Mouse (Mus musculus): ENCODE measurements around the gene G6pd2. TPM values are rescaled to one million over a fixed set of nuclear protein-coding genes. Genes with fewer than 3 reads are reported as not detected.
A peak's percentile ranks its signal among the peaks of the same experiment; 100 is the strongest.

The G6pd2 gene
- total RNA-seq (2014; rRNA removed) (not detected in 2 replicates), polyA plus RNA-seq (2015; fragmentation: Nextera tagmentation; extraction: Ambion mirVana) (not detected in 2 replicates)

GRCm38 (mm10) chr5:61808516-61808915, at the start of gene G6pd2:
TSS of gene G6pd2 (plus strand) at chr5:61808816.
- Histone ChIP-seq H3K4me2 (ENCODE audit: low read depth) (no peak within 1 kb of the TSS), H3K27ac (ENCODE audit: low read depth, low read length) (no peak within 1 kb of the TSS), H3K9ac (no peak within 1 kb of the TSS), H3K27me3 (ENCODE audit: insufficient read depth, low read length) (no peaks in the 10 kb centered on the region), H3K9me3 (ENCODE audit: low read length) (peaks cover 10% of the 10 kb centered on the region; the same call in 1 of the 2 replicates), H3K4me1 (ENCODE audit: insufficient read depth) (no peaks in the 10 kb centered on the region), H3K4me3 (ENCODE audit: low read depth, low read length) (no peak within 1 kb of the TSS), H3K36me3 (ENCODE audit: insufficient read depth) (no peaks in the 10 kb centered on the region)
- DNase-seq: no peak
- 92% methylated on average over 2 of the region's 2 CpGs for WGBS
- TF ChIP-seq CTCF (IDR thresholded peaks at IDR 0.05; ENCODE audit: low read depth): no peak
- no peak for ATAC-seq

- Histone ChIP-seq H3K9ac (no peak overlapping the region), H3K27me3 (ENCODE audit: insufficient read depth, low read length) (no peaks in the 10 kb centered on the region), H3K9me3 (ENCODE audit: low read length) (no peaks in the 10 kb centered on the region; the same call in 1 of the 2 replicates), H3K4me1 (ENCODE audit: insufficient read depth) (no peaks in the 10 kb centered on the region), H3K27ac (ENCODE audit: low read depth, low read length) (no peak overlapping the region), H3K4me3 (ENCODE audit: low read depth, low read length) (no peak overlapping the region), H3K4me2 (ENCODE audit: low read depth) (no peak overlapping the region), H3K36me3 (ENCODE audit: insufficient read depth) (no peaks in the 10 kb centered on the region)
- DNase-seq (no peak), ATAC-seq (no peak)
- WGBS: 70% methylated on average over 1 of the region's 1 CpGs
- no peak for TF ChIP-seq CTCF (IDR thresholded peaks at IDR 0.05; ENCODE audit: low read depth)
Observed at GRCm38 (mm10) chr5:61764214-61764613, 44.4 kb upstream of the G6pd2 start.

- no peaks in the 10 kb centered on the region for H3K36me3 ChIP-seq (ENCODE audit: insufficient read depth)
Observed at GRCm38 (mm10) chr5:61832935-61833551, 24.4 kb downstream of the G6pd2 start.

GRCm38 (mm10) chr5:61843891-61844290, 35.3 kb downstream of the G6pd2 start:
- 58% methylated on average over 2 of the region's 2 CpGs for WGBS
- Histone ChIP-seq H3K4me1 (ENCODE audit: insufficient read depth) (no peaks in the 10 kb centered on the region), H3K36me3 (ENCODE audit: insufficient read depth) (no peaks in the 10 kb centered on the region), H3K4me2 (ENCODE audit: low read depth) (no peak overlapping the region), H3K27me3 (ENCODE audit: insufficient read depth, low read length) (no peaks in the 10 kb centered on the region), H3K9me3 (ENCODE audit: low read length) (no peaks in the 10 kb centered on the region), H3K4me3 (ENCODE audit: low read depth, low read length) (no peak overlapping the region), H3K27ac (ENCODE audit: low read depth, low read length) (no peak overlapping the region), H3K9ac (no peak overlapping the region)
- DNase-seq: peak; percentile 6
- no peak for TF ChIP-seq CTCF (IDR thresholded peaks at IDR 0.05; ENCODE audit: low read depth)
- ATAC-seq: peak; percentile 50; the same call in 1 of the 2 replicates

More at GRCm38 (mm10) chr5:61832935-61833551, 24.4 kb downstream of the G6pd2 start:
- no peaks in the 10 kb centered on the region for H3K27me3 ChIP-seq (ENCODE audit: insufficient read depth, low read length)
- no peaks in the 10 kb centered on the region for H3K4me1 ChIP-seq (ENCODE audit: insufficient read depth)
- ATAC-seq (no peak), DNase-seq (no peak)
- no peak overlapping the region for H3K4me2 ChIP-seq (ENCODE audit: low read depth)
- no peak overlapping the region for H3K9ac ChIP-seq
- H3K4me3 ChIP-seq (ENCODE audit: low read depth, low read length): no peak overlapping the region
- H3K9me3 ChIP-seq (ENCODE audit: low read length): no peaks in the 10 kb centered on the region
- no peak overlapping the region for H3K27ac ChIP-seq (ENCODE audit: low read depth, low read length)
- TF ChIP-seq CTCF (IDR thresholded peaks at IDR 0.05; ENCODE audit: low read depth): no peak
